Mouse (Mus musculus) thymus, adult 2 months (tissue): ENCODE measurements around the gene Rrp1.
"Not testable (repeated sequence)": the region's sequence is repeated elsewhere in the genome, so short reads cannot be mapped to it uniquely, and the experiment has no call there.

Experiments used
- CTCF ChIP-seq: fragments of 200-500 bp; IDR thresholded peaks from 2 replicates; pipeline ENCODE4 v1.5.1; 2012; ENCODE audit warnings: mild to moderate bottlenecking, control low read depth, low read length, moderate library complexity, borderline replicate concordance; ENCODE audit not compliant: control insufficient read depth, poor library complexity, insufficient read depth; ENCODE audit errors: extremely low read depth
- POLR2A ChIP-seq: fragments of 200-500 bp; IDR thresholded peaks from 2 replicates; pipeline ENCODE4 v1.6.1; 2012; ENCODE audit warnings: mild to moderate bottlenecking, low read length, control low read depth, moderate library complexity; ENCODE audit not compliant: control insufficient read depth, poor library complexity, insufficient read depth; ENCODE audit errors: extremely low read depth

- TF ChIP-seq POLR2A, CTCF: not testable (repeated sequence)
These were observed 2.1 kb upstream of the Rrp1 start for GRCm38 (mm10) chr10:78414936-78415335.
